Mouse (Mus musculus) ES-E14 (cell line): ENCODE results near the gene Pdzd2.

Experiments
- HCFC1 ChIP-seq: IDR thresholded peaks from 2 replicates; pipeline ENCODE4 v1.6.1; 2012; ENCODE audit warnings: low read length, inconsistent platforms, borderline replicate concordance; ENCODE audit not compliant: insufficient read depth
- ZC3H11A ChIP-seq: IDR thresholded peaks from 2 replicates; pipeline ENCODE4 v1.6.1; 2012; ENCODE audit warnings: low read depth, mild to moderate bottlenecking, inconsistent platforms, low read length, borderline replicate concordance

DNA sequence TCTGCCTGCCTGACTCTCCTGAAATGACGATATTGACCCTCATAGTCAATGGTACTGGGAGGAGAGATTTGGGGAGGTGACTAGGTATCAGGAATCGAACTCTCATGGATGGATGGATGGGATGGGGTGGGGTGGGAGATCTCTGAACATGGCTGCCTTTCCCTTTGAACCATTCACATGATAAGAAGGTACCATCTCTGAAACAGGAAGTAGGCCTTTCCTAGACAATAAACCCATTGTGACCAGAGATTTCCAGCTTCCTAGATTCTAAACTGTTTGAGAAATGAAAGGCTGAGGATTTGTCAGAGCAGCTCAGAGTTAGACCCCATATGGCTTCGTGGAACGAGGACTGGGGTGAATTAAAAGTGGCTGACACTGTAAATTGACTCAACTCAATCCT lies 232.2 kb downstream of the Pdzd2 start:
- TF ChIP-seq ZC3H11A (no peak), HCFC1 (no peak)
